Mouse (Mus musculus) stomach, embryonic 16.5 days (tissue): ENCODE results near the gene Slc25a33. TPM values are rescaled to one million over a fixed set of nuclear protein-coding genes. Genes with fewer than 3 reads are reported as not detected.

Experiments used
- ATAC-seq: fragments of 200-750 bp; cut with Nextera tagmentation; 2 replicates; pipeline ENCODE4 v1.8.0; 2017; ENCODE audit warnings: moderate number of reproducible peaks, moderate TSS enrichment; ENCODE audit not compliant: insufficient read depth, low FRiP score
- H3K27ac ChIP-seq: fragments of 300-500 bp; sonication (generic); 2 replicates; pipeline ENCODE4 v1.5.1; 2014; ENCODE audit warnings: low read length
- H3K27me3 ChIP-seq: fragments of 300-500 bp; sonication (generic); 2 replicates; pipeline ENCODE4 v1.6.1; 2014; ENCODE audit warnings: low read length, control low read depth, mixed read lengths; ENCODE audit not compliant: control insufficient read depth, insufficient read depth
- H3K36me3 ChIP-seq: fragments of 300-500 bp; sonication (generic); 2 replicates; pipeline ENCODE4 v1.6.1; 2014; ENCODE audit warnings: low read length; ENCODE audit not compliant: control insufficient read depth, insufficient read depth
- H3K4me1 ChIP-seq: fragments of 300-500 bp; sonication (generic); 2 replicates; pipeline ENCODE4 v1.6.1; 2014; ENCODE audit warnings: low read length, control low read depth, mixed read lengths; ENCODE audit not compliant: control insufficient read depth, insufficient read depth
- H3K4me2 ChIP-seq: fragments of 300-500 bp; sonication (generic); 2 replicates; pipeline ENCODE4 v1.6.1; 2014; ENCODE audit warnings: low read depth, low read length, mixed read lengths
- H3K4me3 ChIP-seq: fragments of 300-500 bp; sonication (generic); replicated peaks from 2 replicates; pipeline ENCODE4 v1.5.1; 2014; ENCODE audit warnings: mild to moderate bottlenecking, low read length
- H3K9ac ChIP-seq: fragments of 300-500 bp; sonication (generic); 2 replicates; pipeline ENCODE4 v1.6.1; 2014; ENCODE audit warnings: low read length
- H3K9me3 ChIP-seq: fragments of 300-500 bp; sonication (generic); replicated peaks from 2 replicates; pipeline ENCODE4 v1.6.1; 2016; ENCODE audit warnings: low read length, control low read depth; ENCODE audit not compliant: control insufficient read depth
- WGBS: fragments of 180-500 bp; shearing (Covaris S2); extraction: QIAGEN DNeasy Blood & Tissue Kit; methylation state at CpG from one replicate; pipeline ENCODE4 v1.1.7; 2014; 5-methylcytosine and 5-hydroxymethylcytosine counted together
- polyA plus RNA-seq: library from polyadenylated mRNA; unstranded; fragments of >200 nt; fragmentation: Nextera tagmentation; extraction: Ambion mirVana; gene quantifications from 2 replicates; pipeline ENCODE4 v1.2.1, GENCODE M21; 2015

Slc25a33 gene
- polyA plus RNA-seq, 1 experiment from 2014 or later = 8.1 TPM

GRCm38 (mm10) chr4:149790969-149791368 lies 16.9 kb upstream of the Slc25a33 start:
- peak; percentile 57; the same call in 1 of the 2 replicates for ATAC-seq
- no peaks in the 10 kb centered on the region for H3K27me3 ChIP-seq
- peak overlapping the region; percentile 63; the same call in 1 of the 2 replicates for H3K27ac ChIP-seq
- H3K36me3 ChIP-seq = no peaks in the 10 kb centered on the region
- H3K9ac ChIP-seq = no peak overlapping the region
- H3K4me1 ChIP-seq = peaks cover 11% of the 10 kb centered on the region; the same call in 1 of the 2 replicates
- 79% methylated on average over 2 of the region's 2 CpGs for WGBS
- H3K4me3 ChIP-seq = no peak overlapping the region
- no peaks in the 10 kb centered on the region for H3K9me3 ChIP-seq
- H3K4me2 ChIP-seq = no peak overlapping the region

- Histone ChIP-seq H3K36me3 (no peaks in the 10 kb centered on the region), H3K27ac (peak overlapping the region; percentile 63)
- 49% methylated on average over 4 of the region's 4 CpGs for WGBS
These were observed 16.5 kb upstream of the Slc25a33 start for GRCm38 (mm10) chr4:149790546-149790945.

GRCm38 (mm10) chr4:149789421-149790194 lies 15.5 kb upstream of the Slc25a33 start:
- Histone ChIP-seq H3K27ac (peak overlapping the region; percentile 63), H3K4me3 (no peak overlapping the region), H3K9me3 (no peaks in the 10 kb centered on the region), H3K4me2 (no peak overlapping the region), H3K27me3 (no peaks in the 10 kb centered on the region), H3K9ac (no peak overlapping the region), H3K36me3 (no peaks in the 10 kb centered on the region), H3K4me1 (peaks cover 11% of the 10 kb centered on the region; the same call in 1 of the 2 replicates)
- ATAC-seq = peak; percentile 54; the same call in 1 of the 2 replicates
- 78% methylated on average over 13 of the region's 13 CpGs for WGBS

More at GRCm38 (mm10) chr4:149790546-149790945, 16.5 kb upstream of the Slc25a33 start:
- Histone ChIP-seq H3K4me3 (no peak overlapping the region), H3K4me1 (peaks cover 11% of the 10 kb centered on the region; the same call in 1 of the 2 replicates), H3K4me2 (no peak overlapping the region), H3K27me3 (no peaks in the 10 kb centered on the region), H3K9ac (no peak overlapping the region), H3K9me3 (no peaks in the 10 kb centered on the region)
- no peak for ATAC-seq

GRCm38 (mm10) chr4:149784901-149785300 lies 10.8 kb upstream of the Slc25a33 start:
- Histone ChIP-seq H3K9ac (no peak overlapping the region), H3K4me2 (no peak overlapping the region), H3K4me1 (peaks cover 14% of the 10 kb centered on the region; the same call in 1 of the 2 replicates), H3K27ac (no peak overlapping the region), H3K27me3 (no peaks in the 10 kb centered on the region), H3K36me3 (no peaks in the 10 kb centered on the region), H3K9me3 (no peaks in the 10 kb centered on the region), H3K4me3 (no peak overlapping the region)
- 85% methylated on average over 5 of the region's 5 CpGs for whole genome bisulfite sequencing
- no peak for ATAC-seq

GRCm38 (mm10) chr4:149784371-149784770 lies 10.3 kb upstream of the Slc25a33 start:
- peaks cover 13% of the 10 kb centered on the region; the same call in 1 of the 2 replicates for H3K4me1 ChIP-seq
- no peak for ATAC-seq
- H3K9ac ChIP-seq = no peak overlapping the region
- H3K4me2 ChIP-seq = no peak overlapping the region
- H3K27ac ChIP-seq = no peak overlapping the region
- no peaks in the 10 kb centered on the region for H3K27me3 ChIP-seq
- no peak overlapping the region for H3K4me3 ChIP-seq
- WGBS = 75% methylated on average over 9 of the region's 9 CpGs
- H3K36me3 ChIP-seq = no peaks in the 10 kb centered on the region
- no peaks in the 10 kb centered on the region for H3K9me3 ChIP-seq

GRCm38 (mm10) chr4:149782975-149783374 lies 8.9 kb upstream of the Slc25a33 start:
- Histone ChIP-seq H3K9ac (no peak overlapping the region), H3K4me2 (no peak overlapping the region), H3K4me1 (peaks cover 13% of the 10 kb centered on the region; the same call in 1 of the 2 replicates), H3K36me3 (no peaks in the 10 kb centered on the region), H3K27ac (peak overlapping the region; percentile 77), H3K27me3 (no peaks in the 10 kb centered on the region), H3K9me3 (no peaks in the 10 kb centered on the region), H3K4me3 (no peak overlapping the region)
- ATAC-seq = no peak
- WGBS = 60% methylated on average over 8 of the region's 8 CpGs

GRCm38 (mm10) chr4:149780565-149781356 lies 6.7 kb upstream of the Slc25a33 start:
- Histone ChIP-seq H3K9me3 (no peaks in the 10 kb centered on the region), H3K36me3 (no peaks in the 10 kb centered on the region), H3K4me2 (no peak overlapping the region), H3K9ac (no peak overlapping the region), H3K27ac (peak overlapping the region; percentile 34; the same call in 1 of the 2 replicates), H3K4me1 (peaks cover 14% of the 10 kb centered on the region), H3K27me3 (no peaks in the 10 kb centered on the region), H3K4me3 (no peak overlapping the region)
- 32% methylated on average over 13 of the region's 13 CpGs for WGBS
- ATAC-seq = no peak

GRCm38 (mm10) chr4:149779966-149780365 lies 5.9 kb upstream of the Slc25a33 start:
- Histone ChIP-seq H3K4me3 (no peak overlapping the region), H3K4me2 (no peak overlapping the region), H3K27ac (no peak overlapping the region), H3K4me1 (peaks cover 20% of the 10 kb centered on the region), H3K27me3 (no peaks in the 10 kb centered on the region), H3K9me3 (no peaks in the 10 kb centered on the region), H3K9ac (no peak overlapping the region), H3K36me3 (no peaks in the 10 kb centered on the region)
- ATAC-seq = no peak
- 76% methylated on average over 9 of the region's 9 CpGs for WGBS

- H3K27ac ChIP-seq = no peak overlapping the region
- no peaks in the 10 kb centered on the region for H3K27me3 ChIP-seq
- H3K4me1 ChIP-seq = peaks cover 32% of the 10 kb centered on the region
- no peaks in the 10 kb centered on the region for H3K36me3 ChIP-seq
- H3K9me3 ChIP-seq = no peaks in the 10 kb centered on the region
- no peak overlapping the region for H3K9ac ChIP-seq
- WGBS = 77% methylated on average over 9 of the region's 9 CpGs
- no peak for ATAC-seq
- no peak overlapping the region for H3K4me2 ChIP-seq
- no peak overlapping the region for H3K4me3 ChIP-seq
These were observed 3.0 kb upstream of the Slc25a33 start for GRCm38 (mm10) chr4:149777126-149777525.
